Mouse (Mus musculus) embryo, embryonic 10.5 days (tissue): ENCODE results near the gene Folh1.
"Not testable (repeated sequence)": the region's sequence is repeated elsewhere in the genome, so short reads cannot be mapped to it uniquely, and the experiment has no call there.

Experiments used
- DNase-seq: peaks from one replicate; pipeline ENCODE4 v3.0.0-alpha.2; 2015; ENCODE audit warnings: low spot score

Gene Folh1

GRCm38 (mm10) chr7:86775617-86776325 lies at the start of gene Folh1:
Gene Folh1 (minus strand): TSS chr7:86775943.
- peak; percentile 62 for DNase-seq

DNA sequence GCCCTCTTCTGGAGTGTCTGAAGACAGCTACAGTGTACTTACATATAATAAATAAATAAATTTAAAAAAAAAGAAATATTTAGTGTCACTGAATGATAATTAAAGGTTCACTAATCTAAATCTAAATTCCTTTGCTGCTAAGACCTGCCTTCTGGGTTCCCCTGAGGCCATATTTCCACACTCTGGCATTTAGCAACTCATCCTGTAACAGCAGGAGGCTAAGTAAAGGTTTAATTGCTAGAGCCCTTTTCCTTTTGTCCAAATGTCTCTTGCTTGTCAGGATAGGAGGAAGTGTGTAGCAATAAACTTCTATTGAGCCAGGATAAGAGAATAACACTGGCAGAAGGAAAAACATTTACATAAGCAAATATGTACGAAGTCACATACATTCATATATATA lies 40.7 kb upstream of the Folh1 start:
- no peak for DNase-seq

- not testable (repeated sequence) for DNase-seq
Measured at GRCm38 (mm10) chr7:86815716-86816115, 40.0 kb upstream of the Folh1 start.

- not testable (repeated sequence) for DNase-seq
Measured at GRCm38 (mm10) chr7:86815241-86815640, 39.5 kb upstream of the Folh1 start.

DNA sequence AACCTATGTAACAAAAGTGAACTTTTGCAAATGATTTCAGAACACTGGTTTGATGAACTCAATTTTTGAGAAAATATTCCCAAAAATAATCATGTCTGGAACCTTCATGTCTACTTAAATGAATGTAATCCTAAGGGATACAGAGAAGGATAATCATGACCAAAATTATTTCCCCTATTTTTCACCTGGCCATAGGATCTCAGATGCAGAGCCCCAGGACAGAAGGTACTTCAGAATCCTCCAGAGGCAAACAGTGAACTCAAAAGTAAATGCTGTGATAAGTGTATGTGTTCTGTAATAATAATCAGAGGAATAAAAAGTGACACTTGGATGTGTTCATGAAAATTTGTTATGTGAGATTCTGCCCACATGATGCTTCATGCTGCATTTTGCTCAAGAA lies 19.0 kb upstream of the Folh1 start, which contains the start of gene Vmn2r77:
Vmn2r77 (plus strand) TSS at position 301 of the 400 bp plus-strand sequence.
- DNase-seq, result no peak

DNA sequence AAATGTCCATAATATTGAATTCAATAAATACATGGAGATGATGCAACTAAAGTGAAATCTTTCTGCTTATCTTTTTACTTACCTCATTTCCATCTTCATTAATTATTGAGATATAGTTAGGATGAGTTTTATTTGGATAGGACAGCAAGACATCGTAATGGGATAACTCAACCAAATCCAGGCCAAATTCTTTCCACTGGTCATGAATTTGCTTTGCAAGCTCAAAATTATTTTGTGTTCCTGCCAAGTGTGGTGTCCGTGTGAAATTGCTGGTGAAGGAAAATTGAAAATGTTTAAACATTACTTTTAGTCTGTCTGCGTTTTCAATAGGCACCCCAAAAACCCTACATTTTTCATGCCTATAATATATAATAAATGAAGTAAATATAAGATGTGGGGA lies 4.1 kb downstream of the Folh1 start:
- DNase-seq, result no peak

DNA sequence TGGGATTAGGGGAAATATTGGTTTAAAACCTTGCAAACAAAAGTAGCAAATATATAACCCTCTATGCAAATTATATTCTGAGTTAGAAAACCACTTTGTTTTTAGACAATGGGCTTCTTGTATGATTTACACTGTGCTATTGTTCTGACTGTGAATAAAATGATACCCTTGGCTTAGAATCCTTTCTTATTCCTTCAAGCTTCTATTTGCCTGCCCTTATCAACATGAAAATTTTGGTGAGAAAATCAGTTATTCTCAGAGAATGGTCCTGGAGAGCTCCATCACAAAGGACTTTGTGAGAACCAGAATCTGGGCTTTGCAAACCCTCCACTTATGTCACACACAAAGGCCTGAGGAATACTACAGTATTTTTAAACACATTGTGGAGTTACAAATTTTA lies 11.1 kb downstream of the Folh1 start:
- no peak for DNase-seq

DNA sequence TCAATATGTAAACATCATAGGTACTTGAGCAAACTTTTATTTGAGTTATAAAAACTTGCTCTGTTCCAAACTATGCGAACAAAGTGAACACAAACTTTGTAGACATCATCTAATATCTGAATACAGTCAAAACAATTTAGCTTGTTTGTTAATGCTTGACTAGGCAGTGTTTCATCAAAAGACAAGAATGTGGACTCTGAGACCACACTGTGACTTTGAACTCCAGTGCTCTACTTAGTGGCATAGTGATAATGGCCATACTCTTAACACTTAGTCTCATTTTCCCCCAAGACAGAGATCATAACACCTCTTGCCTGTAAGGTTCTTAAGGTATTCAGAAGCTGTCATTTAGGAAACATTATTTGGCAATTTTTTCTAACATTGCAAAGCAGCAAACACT lies 15.0 kb downstream of the Folh1 start:
- DNase-seq, result no peak

DNA sequence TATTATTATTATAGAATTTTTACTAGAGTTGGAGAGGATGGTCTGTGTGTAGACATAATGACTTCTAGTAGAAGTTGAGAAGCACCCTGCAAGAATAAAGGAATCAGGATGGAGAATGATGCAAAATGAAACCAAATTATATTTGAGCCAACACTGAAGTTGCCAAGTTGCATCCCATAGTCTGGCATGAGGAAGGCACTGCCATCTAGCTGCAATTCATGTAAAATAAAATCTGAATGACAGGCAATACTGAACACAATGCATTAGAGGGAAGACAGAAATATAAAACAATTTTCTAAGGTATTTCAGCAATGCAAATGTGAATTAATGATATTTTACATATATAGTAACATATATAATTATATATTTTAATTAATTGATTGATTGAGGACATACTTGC lies 50.7 kb downstream of the Folh1 start:
- DNase-seq, result no peak

- DNase-seq, result no peak
Measured at GRCm38 (mm10) chr7:86688030-86688429, 87.7 kb downstream of the Folh1 start, which contains the start of gene Olfr292. Gene Olfr292 (plus strand): TSS chr7:86688330.
